Mouse (Mus musculus) ES-Bruce4 (cell line): ENCODE results near the gene Mapk8ip1. TPM values are rescaled to one million over a fixed set of nuclear protein-coding genes. Genes with fewer than 3 reads are reported as not detected.

Experiments
- H3K27ac ChIP-seq: 2 replicates; pipeline ENCODE4 v1.5.1; 2012; ENCODE audit warnings: low read length, inconsistent platforms; ENCODE audit not compliant: insufficient read depth
- H3K27me3 ChIP-seq: 2 replicates; pipeline ENCODE4 v1.6.1; 2012; ENCODE audit warnings: mild to moderate bottlenecking, low read length, inconsistent platforms; ENCODE audit not compliant: control insufficient read depth, poor library complexity, insufficient read depth, severe bottlenecking
- H3K36me3 ChIP-seq: 2 replicates; pipeline ENCODE4 v1.6.1; 2012; ENCODE audit warnings: inconsistent platforms, mild to moderate bottlenecking, low read length, moderate library complexity; ENCODE audit not compliant: control insufficient read depth, poor library complexity, insufficient read depth, severe bottlenecking
- H3K4me1 ChIP-seq: one replicate; pipeline ENCODE4 v1.8.1; 2011; ENCODE audit warnings: low read length; ENCODE audit not compliant: control insufficient read depth, insufficient read depth
- H3K4me3 ChIP-seq: 2 replicates; pipeline ENCODE4 v1.5.1; 2011; ENCODE audit warnings: low read depth, mild to moderate bottlenecking, low read length
- H3K9ac ChIP-seq: 2 replicates; pipeline ENCODE4 v1.6.1; 2012; ENCODE audit warnings: low read depth, mild to moderate bottlenecking, inconsistent platforms; ENCODE audit not compliant: poor library complexity, severe bottlenecking
- H3K9me3 ChIP-seq: replicated peaks from 2 replicates; pipeline ENCODE4 v1.6.1; 2012; ENCODE audit warnings: mild to moderate bottlenecking, low read length, inconsistent platforms; ENCODE audit not compliant: control insufficient read depth, poor library complexity, insufficient read depth, severe bottlenecking
- CTCF ChIP-seq: IDR thresholded peaks from one replicate; pipeline ENCODE4 v1.8.1; 2011; ENCODE audit warnings: low read depth, low read length
- EP300 ChIP-seq: IDR thresholded peaks from 2 replicates; pipeline ENCODE4 v1.6.1; 2011; ENCODE audit warnings: low read depth, low read length; ENCODE audit not compliant: insufficient read depth
- POLR2A ChIP-seq: IDR thresholded peaks from one replicate; pipeline ENCODE4 v1.8.1; 2011; ENCODE audit warnings: low read length; ENCODE audit not compliant: insufficient read depth
- polyA plus RNA-seq: library from polyadenylated mRNA; stranded (reverse); fragments of >200 nt; gene quantifications from 2 replicates; pipeline ENCODE4 v1.2.4, GENCODE M21; 2011; ENCODE audit warnings: low read depth; ENCODE audit not compliant: missing spikeins, insufficient read depth, insufficient read length

The Mapk8ip1 gene
- polyA plus RNA-seq, 1 experiment: 13.6 TPM

DNA sequence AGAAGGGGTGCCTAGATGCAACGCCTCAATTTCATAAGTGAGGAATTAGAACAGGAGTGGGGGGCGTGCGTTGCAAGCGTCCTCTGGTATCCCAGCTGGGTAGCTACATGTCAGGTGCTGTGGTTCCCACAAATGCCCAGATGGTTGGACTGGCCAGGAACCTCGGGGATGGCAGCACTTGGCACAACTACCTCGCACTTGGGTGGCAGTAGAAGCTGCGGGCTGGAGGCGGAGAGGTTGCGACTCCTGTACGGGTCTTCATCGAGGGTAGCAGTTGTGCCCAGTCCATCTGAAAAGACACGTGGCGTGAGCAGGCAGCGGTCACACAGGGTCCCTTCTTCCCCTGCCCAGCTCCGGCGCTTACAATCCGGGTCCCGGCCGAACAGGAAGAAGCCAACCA lies 30.7 kb downstream of the Mapk8ip1 start:
- Histone ChIP-seq H3K27me3 (no peaks in the 10 kb centered on the region), H3K4me3 (peak overlapping the region; percentile 71), H3K9me3 (no peaks in the 10 kb centered on the region), H3K4me1 (peaks cover 9% of the 10 kb centered on the region), H3K9ac (peak overlapping the region; percentile 39), H3K27ac (no peak overlapping the region), H3K36me3 (0 out of 2 replicates have a peak, but pooled peaks cover 1% of the 10 kb centered on the region)
- TF ChIP-seq POLR2A (no peak), EP300 (no peak), CTCF (no peak)

DNA sequence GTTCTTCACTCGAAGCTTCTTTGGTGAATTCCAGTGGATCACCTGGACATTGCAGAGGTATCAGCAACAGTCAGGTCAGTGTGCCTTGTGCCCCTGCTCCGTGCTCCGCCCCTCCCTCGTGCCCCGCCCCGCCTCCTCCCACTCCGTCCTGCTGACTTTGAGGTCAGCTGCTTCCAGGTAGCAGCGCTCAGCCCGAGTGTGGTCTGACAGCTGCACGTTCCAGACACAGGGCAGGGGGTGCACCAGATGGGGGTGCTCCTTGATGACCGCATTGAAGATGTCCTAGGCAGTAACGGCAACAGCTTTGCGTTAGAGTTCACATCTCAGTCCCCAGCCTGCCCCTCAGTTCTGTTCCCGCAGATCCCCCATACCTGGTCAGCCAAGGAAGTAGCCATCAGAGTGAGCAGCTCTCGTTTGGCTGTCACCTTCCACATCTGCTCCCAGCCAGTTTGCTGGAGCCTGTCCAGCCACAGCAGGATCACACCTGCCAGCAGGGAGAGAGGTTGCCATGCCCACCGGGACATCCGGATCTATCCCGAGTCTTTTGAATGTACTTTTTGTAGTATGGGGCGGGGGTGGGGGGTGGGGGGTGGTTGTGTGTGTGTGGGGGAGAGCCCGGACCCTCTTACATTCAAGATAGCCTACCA lies 33.6 kb downstream of the Mapk8ip1 start:
- Histone ChIP-seq H3K27me3 (no peaks in the 10 kb centered on the region), H3K36me3 (0 out of 2 replicates have a peak, but pooled peaks cover 3% of the 10 kb centered on the region), H3K9ac (no peak overlapping the region), H3K9me3 (no peaks in the 10 kb centered on the region), H3K27ac (no peak overlapping the region), H3K4me3 (peak overlapping the region; percentile 17; the same call in 1 of the 2 replicates), H3K4me1 (peaks cover 9% of the 10 kb centered on the region)
- TF ChIP-seq POLR2A (no peak), EP300 (no peak), CTCF (no peak)

DNA sequence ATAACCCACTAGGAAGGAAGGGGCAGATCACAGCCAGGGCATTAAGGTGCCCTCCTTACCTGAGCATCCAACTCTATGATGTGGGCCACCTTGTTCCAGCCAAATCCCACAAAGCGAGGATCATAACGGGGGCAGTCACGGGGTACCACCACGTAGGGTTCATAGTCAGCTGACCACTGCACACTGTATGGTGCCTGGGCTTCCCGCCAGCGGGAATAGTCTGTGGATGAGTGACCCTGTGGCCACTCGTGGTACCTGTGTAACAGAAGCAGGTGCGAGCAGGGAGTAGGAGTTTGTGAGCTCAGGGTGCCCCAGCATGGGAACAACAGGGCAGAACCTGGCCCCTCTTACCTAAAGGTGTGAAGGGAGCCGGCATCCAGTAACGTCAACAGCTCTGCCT lies 35.5 kb downstream of the Mapk8ip1 start:
- H3K36me3 ChIP-seq: 0 out of 2 replicates have a peak, but pooled peaks cover 3% of the 10 kb centered on the region
- no peaks in the 10 kb centered on the region for H3K27me3 ChIP-seq
- H3K9me3 ChIP-seq: no peaks in the 10 kb centered on the region
- H3K9ac ChIP-seq: no peak overlapping the region
- peaks cover 3% of the 10 kb centered on the region for H3K4me1 ChIP-seq
- H3K4me3 ChIP-seq: no peak overlapping the region
- H3K27ac ChIP-seq: no peak overlapping the region
- TF ChIP-seq EP300 (no peak), POLR2A (no peak), CTCF (no peak)

DNA sequence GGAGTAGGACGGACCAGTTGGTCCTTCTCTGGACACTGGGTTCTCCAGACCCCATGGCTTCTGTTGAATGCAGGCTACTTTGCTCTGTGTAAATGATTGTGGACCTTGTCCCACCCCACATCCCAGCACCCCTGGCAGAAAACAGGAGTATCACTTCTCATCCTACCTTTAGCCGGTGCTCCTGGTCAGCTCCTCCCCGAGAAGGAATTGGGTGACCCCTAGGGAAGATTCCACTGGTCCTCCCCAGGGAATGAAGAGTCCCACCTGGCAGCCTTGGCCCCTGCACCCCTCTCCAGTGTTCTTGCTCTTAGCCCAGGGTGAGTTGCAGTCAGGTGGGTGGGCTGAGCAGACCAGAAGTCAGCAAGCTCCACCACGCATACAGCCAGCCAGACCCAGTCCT lies 37.0 kb downstream of the Mapk8ip1 start:
- no peak overlapping the region for H3K9ac ChIP-seq

DNA sequence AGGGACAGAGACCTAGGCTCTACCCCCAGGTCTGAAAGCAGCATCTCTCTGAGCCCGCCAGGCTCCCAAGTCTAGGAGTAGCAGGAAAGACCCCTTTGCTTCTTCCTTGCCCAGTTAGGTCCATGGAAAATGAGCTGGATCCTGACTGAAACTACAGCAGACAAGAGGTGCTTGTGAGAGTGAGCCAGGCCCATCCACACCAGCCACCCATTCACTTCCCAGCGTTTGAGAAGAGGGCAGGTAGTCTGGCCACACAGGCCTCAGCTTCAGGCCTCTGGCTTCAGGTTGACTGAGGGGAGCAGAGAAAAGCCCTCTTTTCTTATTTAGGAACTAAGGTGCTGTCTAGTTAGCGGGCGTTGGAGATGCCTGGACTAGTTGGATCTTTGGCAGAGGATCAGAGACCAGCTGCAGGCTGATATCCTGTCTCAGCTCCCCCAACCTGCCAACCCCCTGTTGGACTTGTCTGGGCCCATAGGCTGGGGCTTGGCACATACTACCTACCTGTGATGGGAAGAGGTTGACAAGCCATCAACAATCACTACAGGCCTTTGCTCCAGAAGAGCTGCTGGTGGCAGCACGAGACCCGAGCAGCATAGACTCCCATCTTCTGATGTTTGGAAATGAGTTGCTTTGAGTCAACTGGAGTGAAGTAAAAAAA lies 38.4 kb downstream of the Mapk8ip1 start:
- Histone ChIP-seq H3K9me3 (no peaks in the 10 kb centered on the region), H3K9ac (no peak overlapping the region), H3K27me3 (no peaks in the 10 kb centered on the region), H3K36me3 (0 out of 2 replicates have a peak, but pooled peaks cover 3% of the 10 kb centered on the region), H3K4me3 (no peak overlapping the region), H3K27ac (no peak overlapping the region), H3K4me1 (peaks cover 2% of the 10 kb centered on the region)
- TF ChIP-seq EP300: no peak
- no peak for TF ChIP-seq POLR2A
- no peak for TF ChIP-seq CTCF

More for the DNA sequence above, 37.0 kb downstream of the Mapk8ip1 start:
- Histone ChIP-seq H3K36me3 (0 out of 2 replicates have a peak, but pooled peaks cover 3% of the 10 kb centered on the region), H3K4me1 (peaks cover 3% of the 10 kb centered on the region), H3K27me3 (no peaks in the 10 kb centered on the region), H3K4me3 (no peak overlapping the region), H3K27ac (no peak overlapping the region), H3K9me3 (no peaks in the 10 kb centered on the region)
- TF ChIP-seq POLR2A (no peak), CTCF (no peak), EP300 (no peak)

DNA sequence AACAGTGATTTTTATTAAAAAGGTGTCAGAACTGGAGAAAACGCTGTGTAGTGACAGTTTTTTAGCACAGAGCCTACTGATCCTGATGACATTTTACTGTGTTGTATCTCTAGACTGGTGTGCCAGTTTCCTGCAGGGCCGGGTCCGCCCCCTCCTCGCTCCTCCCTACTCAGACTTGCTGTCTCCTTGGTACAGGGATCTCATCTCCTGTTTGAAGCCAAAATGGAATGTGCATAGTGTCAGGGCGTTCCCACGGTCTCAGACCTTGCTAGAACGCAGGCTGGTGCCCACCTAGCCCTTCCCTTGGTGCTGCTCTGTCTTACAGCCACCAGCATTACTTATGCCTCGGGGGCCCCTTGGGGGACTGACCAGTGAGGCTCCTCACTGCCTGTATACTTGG lies 39.3 kb downstream of the Mapk8ip1 start:
- no peak overlapping the region for H3K27ac ChIP-seq
- no peaks in the 10 kb centered on the region for H3K9me3 ChIP-seq
- H3K27me3 ChIP-seq: no peaks in the 10 kb centered on the region
- H3K4me3 ChIP-seq: no peak overlapping the region
- H3K9ac ChIP-seq: no peak overlapping the region
- no peak for TF ChIP-seq CTCF
- TF ChIP-seq POLR2A: no peak
- TF ChIP-seq EP300: no peak
- H3K36me3 ChIP-seq: 0 out of 2 replicates have a peak, but pooled peaks cover 3% of the 10 kb centered on the region
- no peaks in the 10 kb centered on the region for H3K4me1 ChIP-seq
